Mouse (Mus musculus): ENCODE data around the gene Cyth1. TPM values are rescaled to one million over a fixed set of nuclear protein-coding genes. Genes with fewer than 3 reads are reported as not detected.

Cyth1 gene
- polyA plus RNA-seq, 1 experiment from 2014 or later: 11.5 TPM

DNA sequence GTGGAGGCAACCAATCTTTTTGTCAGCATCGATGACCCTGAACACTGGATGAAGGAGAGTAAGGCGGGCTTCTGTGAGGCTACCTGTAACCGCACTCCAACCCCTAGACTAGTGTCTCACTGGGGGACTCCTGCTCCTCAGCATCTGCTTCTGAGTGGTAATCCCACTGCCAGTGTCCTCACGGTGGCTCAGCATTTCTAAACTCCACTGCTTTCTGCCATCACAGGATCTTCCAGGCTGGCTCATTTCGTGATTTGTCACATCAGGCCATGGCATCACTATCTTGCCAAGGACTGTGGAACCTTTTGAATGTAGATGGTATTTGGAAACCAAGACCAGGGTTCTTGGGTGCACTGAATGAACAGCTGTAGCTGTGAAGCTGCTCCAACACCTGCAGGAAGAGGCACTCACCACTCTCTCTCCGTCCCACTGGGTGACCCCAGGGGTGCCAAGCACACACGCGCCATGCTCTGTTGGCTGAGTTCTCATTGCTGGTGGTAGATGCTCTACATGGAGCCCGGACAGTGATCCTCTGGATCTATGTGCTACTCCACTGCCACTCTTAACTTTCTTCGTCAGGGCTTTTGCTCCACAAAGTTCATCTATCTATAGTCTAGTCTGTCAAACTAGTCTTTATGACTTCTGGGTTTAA, 24.9 kb downstream of the Cyth1 start:
- Histone ChIP-seq H3K9me3 (ENCODE audit: control insufficient read depth, low read length) (no peaks in the 10 kb centered on the region), H3K4me3 (ENCODE audit: low read depth, low read length) (no peak overlapping the region), H3K9ac (ENCODE audit: low read length) (no peak overlapping the region), H3K27ac (ENCODE audit: low read depth, low read length) (no peak overlapping the region), H3K36me3 (ENCODE audit: control insufficient read depth, insufficient read depth, low read length) (no peaks in the 10 kb centered on the region), H3K4me2 (ENCODE audit: low read depth, low read length, severe bottlenecking) (no peak overlapping the region), H3K27me3 (ENCODE audit: control insufficient read depth, insufficient read depth, low read length) (no peaks in the 10 kb centered on the region), H3K4me1 (replicated peaks; ENCODE audit: control insufficient read depth, insufficient read depth, low read length) (peaks cover 4% of the 10 kb centered on the region; the same call in 1 of the 2 replicates)
- ATAC-seq (replicated peaks; ENCODE audit: low FRiP score): no peak
- DNase-seq (ENCODE audit: low spot score): no peak
- 88% methylated on average over 10 of the region's 10 CpGs for WGBS

DNA sequence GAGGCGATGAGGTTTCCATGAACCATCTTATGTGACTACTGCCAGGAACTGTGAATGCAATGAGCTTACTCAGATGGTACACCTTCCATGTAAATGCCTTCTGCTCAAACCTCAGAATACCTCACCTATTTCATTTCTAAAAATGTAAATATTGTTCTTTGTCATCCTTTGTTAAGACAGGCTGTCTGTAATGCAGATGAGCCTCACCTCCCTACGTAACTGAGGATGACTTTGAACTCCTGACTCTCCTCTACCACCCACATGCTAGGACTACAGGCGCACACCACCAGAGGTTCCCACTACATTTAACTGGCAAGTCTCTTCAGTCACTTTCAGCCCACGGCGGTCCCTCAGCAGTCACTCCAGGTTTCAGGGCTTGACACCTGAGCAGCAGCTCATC, 25.5 kb downstream of the Cyth1 start:
- WGBS: 87% methylated on average over 5 of the region's 5 CpGs
- Histone ChIP-seq H3K4me1 (replicated peaks; ENCODE audit: control insufficient read depth, insufficient read depth, low read length) (peaks cover 4% of the 10 kb centered on the region; the same call in 1 of the 2 replicates), H3K4me2 (ENCODE audit: low read depth, low read length, severe bottlenecking) (no peak overlapping the region), H3K36me3 (ENCODE audit: control insufficient read depth, insufficient read depth, low read length) (no peaks in the 10 kb centered on the region), H3K9me3 (ENCODE audit: control insufficient read depth, low read length) (no peaks in the 10 kb centered on the region), H3K27ac (ENCODE audit: low read depth, low read length) (no peak overlapping the region), H3K27me3 (ENCODE audit: control insufficient read depth, insufficient read depth, low read length) (no peaks in the 10 kb centered on the region), H3K4me3 (ENCODE audit: low read depth, low read length) (no peak overlapping the region), H3K9ac (ENCODE audit: low read length) (no peak overlapping the region)
- DNase-seq (ENCODE audit: low spot score) (no peak), ATAC-seq (replicated peaks; ENCODE audit: low FRiP score) (no peak)

DNA sequence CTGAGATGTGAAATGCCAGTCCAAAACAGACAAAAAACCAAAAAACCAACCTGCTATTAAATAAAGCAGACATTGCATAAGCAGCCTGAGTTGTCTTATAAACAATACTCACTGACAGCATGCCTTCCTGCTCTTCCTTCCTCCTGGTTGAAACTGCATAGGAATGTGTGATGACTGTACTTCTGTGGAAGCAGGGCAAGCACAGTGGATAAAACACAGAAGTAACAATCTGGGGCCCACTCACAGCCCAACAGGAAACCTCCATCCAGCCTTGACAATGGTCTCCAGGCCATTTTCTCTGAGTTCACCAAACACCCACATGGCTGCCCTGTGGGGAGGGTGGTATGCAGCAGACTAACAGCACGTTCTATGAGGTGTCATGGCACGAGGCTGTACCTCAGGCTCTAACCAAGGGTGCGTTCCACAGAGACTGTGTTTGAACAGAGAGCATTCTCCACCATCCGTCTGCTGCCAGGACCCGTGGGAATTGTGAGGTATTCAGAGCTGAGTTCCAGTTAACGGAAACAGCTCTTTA, 26.0 kb downstream of the Cyth1 start:
- ATAC-seq (replicated peaks; ENCODE audit: low FRiP score) (no peak), DNase-seq (ENCODE audit: low spot score) (no peak)
- no peak overlapping the region for H3K4me3 ChIP-seq (ENCODE audit: low read depth, low read length)
- H3K36me3 ChIP-seq (ENCODE audit: control insufficient read depth, insufficient read depth, low read length): no peaks in the 10 kb centered on the region
- WGBS: 74% methylated on average over 6 of the region's 6 CpGs
- H3K4me2 ChIP-seq (ENCODE audit: low read depth, low read length, severe bottlenecking): no peak overlapping the region
- H3K27ac ChIP-seq (ENCODE audit: low read depth, low read length): no peak overlapping the region
- H3K9me3 ChIP-seq (ENCODE audit: control insufficient read depth, low read length): no peaks in the 10 kb centered on the region
- no peaks in the 10 kb centered on the region for H3K27me3 ChIP-seq (ENCODE audit: control insufficient read depth, insufficient read depth, low read length)
- H3K4me1 ChIP-seq (replicated peaks; ENCODE audit: control insufficient read depth, insufficient read depth, low read length): peaks cover 4% of the 10 kb centered on the region; the same call in 1 of the 2 replicates
- H3K9ac ChIP-seq (ENCODE audit: low read length): no peak overlapping the region

DNA sequence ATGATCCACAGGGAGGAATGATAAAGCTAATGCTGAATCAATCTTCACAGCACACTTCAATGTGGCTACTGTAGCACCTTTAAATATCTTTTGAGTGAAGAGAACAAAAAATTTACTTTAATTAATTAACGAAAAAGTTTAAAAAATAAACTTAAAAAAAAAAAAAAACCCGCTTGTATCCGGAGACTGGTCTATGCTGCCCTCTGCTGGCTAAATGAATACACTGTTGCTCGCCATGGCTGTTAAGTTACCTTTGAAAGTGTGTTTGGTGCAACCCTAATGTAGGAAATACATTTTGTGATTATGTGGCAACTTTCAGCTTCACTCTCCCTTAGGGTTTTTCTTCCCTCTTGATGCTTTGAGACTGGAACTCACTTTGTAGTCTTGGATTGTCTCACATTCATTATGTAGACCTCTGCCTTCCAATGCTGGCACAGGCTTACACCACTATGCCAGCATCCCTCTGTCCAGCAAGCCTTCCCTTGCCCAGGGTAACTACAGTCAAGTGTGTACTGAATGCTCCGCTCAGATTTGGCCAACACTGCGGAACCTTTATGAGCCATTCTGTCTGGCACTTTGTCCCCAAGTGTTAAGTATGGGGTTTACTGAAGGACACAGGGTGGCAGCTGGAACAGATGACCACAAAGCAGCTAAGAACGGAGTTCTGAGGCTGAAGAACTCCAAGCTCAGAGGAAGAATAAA, 27.7 kb downstream of the Cyth1 start:
- no peak overlapping the region for H3K27ac ChIP-seq (ENCODE audit: low read depth, low read length)
- no peak overlapping the region for H3K4me2 ChIP-seq (ENCODE audit: low read depth, low read length, severe bottlenecking)
- H3K27me3 ChIP-seq (ENCODE audit: control insufficient read depth, insufficient read depth, low read length): no peaks in the 10 kb centered on the region
- H3K9me3 ChIP-seq (ENCODE audit: control insufficient read depth, low read length): no peaks in the 10 kb centered on the region
- H3K4me3 ChIP-seq (ENCODE audit: low read depth, low read length): no peak overlapping the region
- no peaks in the 10 kb centered on the region for H3K36me3 ChIP-seq (ENCODE audit: control insufficient read depth, insufficient read depth, low read length)
- 27% methylated on average over 7 of the region's 7 CpGs for WGBS
- no peak overlapping the region for H3K9ac ChIP-seq (ENCODE audit: low read length)
- DNase-seq (ENCODE audit: low spot score): no peak
- no peak for ATAC-seq (replicated peaks; ENCODE audit: low FRiP score)
- peaks cover 2% of the 10 kb centered on the region; the same call in 1 of the 2 replicates for H3K4me1 ChIP-seq (replicated peaks; ENCODE audit: control insufficient read depth, insufficient read depth, low read length)

DNA sequence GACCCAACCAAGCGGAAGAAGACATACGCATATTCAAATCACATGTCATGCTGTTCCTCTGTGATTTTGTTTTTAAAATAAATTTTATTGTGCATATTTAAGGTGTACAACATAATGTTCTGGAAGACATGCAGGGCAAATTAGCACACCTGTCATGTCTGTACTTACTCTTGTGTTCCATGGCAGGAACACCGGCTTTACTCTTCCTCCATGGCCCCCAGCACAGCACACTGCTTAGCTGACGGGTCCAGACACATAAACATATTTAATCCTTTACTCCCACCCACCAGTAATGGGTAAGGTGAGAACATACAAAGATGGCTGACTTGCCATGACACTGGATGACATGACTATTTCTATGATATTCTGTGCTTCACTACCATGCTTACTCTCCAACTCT, 29.3 kb downstream of the Cyth1 start:
- no peaks in the 10 kb centered on the region for H3K27me3 ChIP-seq (ENCODE audit: control insufficient read depth, insufficient read depth, low read length)
- no peaks in the 10 kb centered on the region for H3K9me3 ChIP-seq (ENCODE audit: control insufficient read depth, low read length)
- no peak overlapping the region for H3K9ac ChIP-seq (ENCODE audit: low read length)
- no peaks in the 10 kb centered on the region for H3K4me1 ChIP-seq (replicated peaks; ENCODE audit: control insufficient read depth, insufficient read depth, low read length)
- no peak overlapping the region for H3K4me2 ChIP-seq (ENCODE audit: low read depth, low read length, severe bottlenecking)
- no peak for DNase-seq (ENCODE audit: low spot score)
- H3K36me3 ChIP-seq (ENCODE audit: control insufficient read depth, insufficient read depth, low read length): no peaks in the 10 kb centered on the region
- no peak overlapping the region for H3K4me3 ChIP-seq (ENCODE audit: low read depth, low read length)
- H3K27ac ChIP-seq (ENCODE audit: low read depth, low read length): no peak overlapping the region
- 90% methylated on average over 4 of the region's 4 CpGs for WGBS
- no peak for ATAC-seq (replicated peaks; ENCODE audit: low FRiP score)

DNA sequence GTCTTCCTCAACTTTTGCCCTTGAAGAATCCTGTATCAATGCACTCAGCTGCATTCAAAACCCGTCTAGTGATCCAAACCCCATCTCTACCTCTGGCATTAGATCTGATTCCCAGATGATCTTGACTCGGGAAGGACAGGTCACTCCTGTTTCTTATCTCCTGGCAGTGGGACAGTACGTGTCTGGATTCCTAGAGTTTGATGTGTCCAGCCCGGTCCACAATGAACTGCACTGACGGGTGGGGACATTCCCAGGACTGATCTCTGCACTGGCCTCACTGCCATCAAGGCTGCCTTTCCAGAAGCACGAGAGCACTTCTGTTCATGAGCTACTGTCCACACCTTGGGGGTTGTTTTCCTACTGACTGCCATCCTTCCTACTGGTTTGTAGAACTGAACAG, 31.9 kb downstream of the Cyth1 start:
- ATAC-seq (replicated peaks; ENCODE audit: low FRiP score): no peak
- H3K9ac ChIP-seq (ENCODE audit: low read length): no peak overlapping the region
- 91% methylated on average over 6 of the region's 6 CpGs for WGBS

DNA sequence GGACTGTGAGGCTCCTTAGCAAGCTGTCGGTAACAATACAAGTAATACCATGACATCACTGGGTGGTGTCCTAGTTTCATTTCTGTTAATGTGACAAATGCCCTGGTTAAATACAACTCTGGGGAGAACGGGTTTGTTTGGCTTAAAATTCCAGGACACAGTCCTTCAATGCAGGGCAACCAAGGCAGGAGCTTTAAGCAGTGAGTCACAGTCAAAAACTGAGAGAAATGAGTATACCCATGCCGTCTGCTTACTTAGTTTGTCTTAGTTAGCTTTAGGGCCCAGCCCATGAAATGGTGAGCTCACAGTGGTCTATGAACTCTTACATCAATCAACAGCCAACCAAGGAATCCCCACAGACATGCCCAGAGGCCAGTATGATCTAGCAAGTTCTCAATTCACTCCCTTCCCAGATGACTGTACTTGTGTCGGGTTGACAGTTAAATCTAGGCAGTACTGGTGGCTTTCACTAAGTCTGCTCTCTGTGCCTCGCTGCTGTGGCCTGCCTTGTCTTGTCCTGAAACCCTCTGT, 32.4 kb downstream of the Cyth1 start:
- Histone ChIP-seq H3K4me3 (ENCODE audit: low read depth, low read length) (no peak overlapping the region), H3K9me3 (ENCODE audit: control insufficient read depth, low read length) (no peaks in the 10 kb centered on the region), H3K4me1 (replicated peaks; ENCODE audit: control insufficient read depth, insufficient read depth, low read length) (0 out of 2 replicates have a peak, but pooled peaks cover 2% of the 10 kb centered on the region), H3K36me3 (ENCODE audit: control insufficient read depth, insufficient read depth, low read length) (no peaks in the 10 kb centered on the region), H3K9ac (ENCODE audit: low read length) (no peak overlapping the region), H3K27me3 (ENCODE audit: control insufficient read depth, insufficient read depth, low read length) (no peaks in the 10 kb centered on the region), H3K4me2 (ENCODE audit: low read depth, low read length, severe bottlenecking) (no peak overlapping the region), H3K27ac (ENCODE audit: low read depth, low read length) (no peak overlapping the region)
- no peak for ATAC-seq (replicated peaks; ENCODE audit: low FRiP score)
- WGBS: 84% methylated on average over 5 of the region's 5 CpGs
- DNase-seq (ENCODE audit: low spot score): no peak

More for the DNA sequence above, 31.9 kb downstream of the Cyth1 start:
- Histone ChIP-seq H3K4me2 (ENCODE audit: low read depth, low read length, severe bottlenecking) (no peak overlapping the region), H3K27ac (ENCODE audit: low read depth, low read length) (no peak overlapping the region), H3K36me3 (ENCODE audit: control insufficient read depth, insufficient read depth, low read length) (no peaks in the 10 kb centered on the region), H3K27me3 (ENCODE audit: control insufficient read depth, insufficient read depth, low read length) (no peaks in the 10 kb centered on the region), H3K9me3 (ENCODE audit: control insufficient read depth, low read length) (no peaks in the 10 kb centered on the region), H3K4me1 (replicated peaks; ENCODE audit: control insufficient read depth, insufficient read depth, low read length) (0 out of 2 replicates have a peak, but pooled peaks cover 2% of the 10 kb centered on the region), H3K4me3 (ENCODE audit: low read depth, low read length) (no peak overlapping the region)
- no peak for DNase-seq (ENCODE audit: low spot score)

DNA sequence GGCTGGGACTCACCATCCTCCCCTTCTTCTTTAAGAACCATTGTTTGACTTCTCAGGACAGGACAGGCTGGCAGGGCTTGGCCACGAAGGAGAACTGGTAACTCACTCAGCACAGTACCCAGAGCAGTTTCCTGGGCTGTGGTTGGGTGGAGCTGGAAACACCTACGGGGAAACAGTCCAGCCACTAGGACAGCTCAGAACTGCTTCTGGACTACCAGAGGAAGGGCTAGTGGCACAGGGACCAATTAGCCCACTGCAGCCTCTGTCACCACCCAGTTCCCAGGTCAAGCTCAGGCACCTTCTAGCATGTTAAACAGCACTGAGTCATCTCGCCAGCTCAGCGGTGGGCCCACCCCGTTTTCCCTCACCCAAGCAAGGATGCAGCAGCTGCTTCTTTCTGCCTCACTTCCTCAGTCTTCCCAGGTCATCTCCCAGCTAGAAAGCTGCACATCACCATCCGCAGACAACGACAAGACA, 35.7 kb downstream of the Cyth1 start:
- no peaks in the 10 kb centered on the region for H3K27me3 ChIP-seq (ENCODE audit: control insufficient read depth, insufficient read depth, low read length)
- DNase-seq (ENCODE audit: low spot score) (no peak), ATAC-seq (replicated peaks; ENCODE audit: low FRiP score) (no peak)
- H3K4me1 ChIP-seq (replicated peaks; ENCODE audit: control insufficient read depth, insufficient read depth, low read length): peaks cover 15% of the 10 kb centered on the region; the same call in 1 of the 2 replicates
- H3K9ac ChIP-seq (ENCODE audit: low read length): no peak overlapping the region
- H3K4me2 ChIP-seq (ENCODE audit: low read depth, low read length, severe bottlenecking): no peak overlapping the region
- 76% methylated on average over 7 of the region's 7 CpGs for WGBS
- H3K9me3 ChIP-seq (ENCODE audit: control insufficient read depth, low read length): no peaks in the 10 kb centered on the region
- no peak overlapping the region for H3K4me3 ChIP-seq (ENCODE audit: low read depth, low read length)
- H3K36me3 ChIP-seq (ENCODE audit: control insufficient read depth, insufficient read depth, low read length): no peaks in the 10 kb centered on the region
- no peak overlapping the region for H3K27ac ChIP-seq (ENCODE audit: low read depth, low read length)

Measured in forebrain, embryonic 11.5 days (tissue).